Mouse (Mus musculus): ENCODE measurements around the gene Nanos2. TPM values are rescaled to one million over a fixed set of nuclear protein-coding genes. Genes with fewer than 3 reads are reported as not detected.

The Nanos2 gene
- total RNA-seq (2021) = not detected
- long read RNA-seq, experiment 1 = 0 reads
- long read RNA-seq, experiment 2 = 0 reads

- DNase-seq (ENCODE audit: low spot score in 2 of 2) = no peak
These were observed at the start of gene Nanos2 for GRCm38 (mm10) chr7:18987100-18987499. Gene Nanos2, plus strand, starts transcription at chr7:18987400.

DNA sequence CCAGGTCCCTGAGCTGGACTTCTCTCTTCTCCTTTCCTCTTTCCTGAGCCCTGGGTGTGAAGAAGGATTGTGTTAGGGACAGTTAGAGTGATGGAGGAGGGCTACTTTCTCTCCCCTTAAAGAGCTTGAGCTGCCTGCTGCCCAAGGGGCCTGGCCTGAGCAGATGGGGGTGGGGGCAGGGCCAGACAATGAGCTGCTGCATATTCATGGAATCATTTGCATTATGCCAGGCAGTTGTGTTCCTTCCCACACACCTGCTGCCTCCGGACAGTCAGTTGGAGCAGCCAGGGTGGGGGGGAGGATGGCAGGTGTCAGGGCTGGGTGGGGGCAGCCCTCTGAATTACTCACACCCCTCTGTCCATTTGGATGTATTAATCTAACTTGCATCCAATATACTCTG lies 44.8 kb upstream of the Nanos2 start:
- DNase-seq (ENCODE audit: low spot score in 2 of 2) = no peak

DNA sequence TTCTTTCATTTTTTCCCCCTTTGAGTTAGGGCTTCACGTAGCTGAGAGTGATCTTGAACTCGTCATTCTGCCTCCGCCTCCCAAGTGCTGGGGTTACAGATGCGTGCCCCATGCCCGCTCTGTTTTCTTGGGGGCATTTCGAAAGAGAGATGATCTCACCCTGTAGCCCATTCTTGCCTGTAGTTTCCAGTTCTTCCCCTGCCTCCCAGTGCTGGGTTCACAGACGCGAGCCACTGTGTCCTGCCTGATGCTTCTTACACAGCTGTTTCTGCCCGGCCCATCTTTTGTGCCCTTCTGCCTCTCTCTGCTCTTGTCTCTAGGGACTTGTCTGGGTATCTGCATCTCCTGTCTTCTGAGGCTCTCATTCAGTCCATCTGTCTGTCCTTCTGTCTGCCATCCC lies 44.4 kb upstream of the Nanos2 start:
- no peak for DNase-seq (ENCODE audit: low spot score in 2 of 2)

GRCm38 (mm10) chr7:18948151-18948550 lies 39.0 kb upstream of the Nanos2 start:
- no peak for DNase-seq (ENCODE audit: low spot score in 2 of 2)

- DNase-seq (ENCODE audit: low spot score in 2 of 2) = no peak
These were observed 37.2 kb upstream of the Nanos2 start for GRCm38 (mm10) chr7:18949781-18950522.

GRCm38 (mm10) chr7:18950523-18951315 lies 36.5 kb upstream of the Nanos2 start:
- DNase-seq (ENCODE audit: low spot score in 2 of 2) = no peak

DNA sequence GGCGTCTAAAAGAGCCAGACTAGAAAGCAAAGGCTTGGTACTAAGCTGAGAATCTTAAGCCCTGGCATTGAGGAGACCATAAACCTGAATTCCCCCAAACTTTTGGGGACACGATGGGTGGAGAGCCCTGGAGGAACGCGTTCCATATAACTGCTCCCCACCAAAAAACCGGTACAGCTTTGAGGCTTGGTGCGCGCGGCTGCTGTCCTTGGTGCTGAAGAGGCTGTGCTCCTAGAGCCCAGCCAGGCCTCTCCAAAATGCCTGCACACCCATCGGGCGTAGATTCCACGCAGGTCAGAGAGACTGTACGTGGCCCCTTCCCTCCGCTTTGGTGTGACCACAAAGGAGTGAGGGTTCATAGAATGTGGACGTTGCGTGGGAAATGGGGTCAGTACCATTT lies 35.8 kb upstream of the Nanos2 start:
- DNase-seq (ENCODE audit: low spot score in 2 of 2) = peak in 1 of 2 experiments; percentile 53

DNA sequence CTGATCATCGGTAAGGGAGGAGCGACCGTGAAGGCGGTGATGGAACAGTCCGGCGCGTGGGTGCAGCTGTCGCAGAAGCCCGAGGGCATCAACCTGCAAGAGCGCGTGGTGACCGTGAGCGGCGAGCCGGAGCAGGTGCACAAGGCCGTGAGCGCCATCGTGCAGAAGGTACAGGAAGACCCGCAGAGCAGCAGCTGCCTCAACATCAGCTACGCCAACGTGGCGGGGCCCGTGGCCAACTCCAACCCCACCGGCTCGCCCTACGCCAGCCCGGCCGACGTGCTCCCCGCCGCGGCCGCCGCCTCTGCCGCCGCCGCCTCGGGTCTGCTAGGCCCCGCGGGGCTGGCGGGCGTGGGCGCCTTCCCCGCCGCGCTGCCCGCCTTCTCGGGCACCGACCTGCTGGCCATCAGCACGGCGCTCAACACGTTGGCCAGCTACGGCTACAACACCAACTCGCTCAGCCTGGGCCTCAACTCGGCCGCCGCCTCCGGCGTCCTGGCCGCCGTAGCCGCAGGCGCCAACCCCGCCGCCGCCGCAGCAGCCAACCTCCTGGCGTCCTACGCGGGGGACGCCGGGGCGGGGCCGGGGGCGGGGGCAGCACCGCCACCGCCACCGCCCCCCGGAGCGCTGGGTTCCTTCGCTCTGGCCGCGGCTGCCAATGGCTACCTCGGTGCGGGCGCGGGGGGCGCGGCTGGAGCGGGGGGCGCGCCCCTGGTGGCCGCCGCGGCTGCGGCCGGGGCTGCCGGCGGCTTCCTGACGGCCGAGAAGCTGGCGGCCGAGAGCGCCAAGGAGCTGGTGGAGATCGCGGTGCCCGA lies 29.4 kb upstream of the Nanos2 start:
- DNase-seq (ENCODE audit: low spot score in 2 of 2) = peak; percentile 36 to 53

GRCm38 (mm10) chr7:18958384-18958766 lies 28.8 kb upstream of the Nanos2 start:
- DNase-seq (ENCODE audit: low spot score in 2 of 2) = no peak

DNA sequence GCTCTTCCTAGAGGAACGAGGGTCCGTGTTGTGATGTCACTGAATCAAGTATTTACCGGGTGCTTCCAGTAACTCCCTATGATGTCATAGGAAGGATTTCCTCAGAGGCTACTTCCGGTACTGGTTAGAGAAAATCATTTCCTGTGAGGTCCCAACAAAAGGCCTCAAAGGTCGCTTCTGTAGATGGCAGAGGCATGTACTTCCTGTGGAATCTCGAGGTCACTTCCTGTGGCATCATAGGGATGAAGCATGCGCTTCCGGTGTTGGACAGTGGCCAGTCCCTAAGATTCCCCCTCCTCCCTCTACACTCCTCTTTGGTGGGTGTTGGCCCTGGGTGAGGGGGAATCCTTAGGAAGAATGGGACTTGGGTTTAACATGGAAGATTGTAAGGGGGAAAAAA lies 27.8 kb upstream of the Nanos2 start:
- no peak for DNase-seq (ENCODE audit: low spot score in 2 of 2)

- DNase-seq (ENCODE audit: low spot score in 2 of 2) = no peak
These were observed 24.9 kb upstream of the Nanos2 start for GRCm38 (mm10) chr7:18962171-18962792.

DNA sequence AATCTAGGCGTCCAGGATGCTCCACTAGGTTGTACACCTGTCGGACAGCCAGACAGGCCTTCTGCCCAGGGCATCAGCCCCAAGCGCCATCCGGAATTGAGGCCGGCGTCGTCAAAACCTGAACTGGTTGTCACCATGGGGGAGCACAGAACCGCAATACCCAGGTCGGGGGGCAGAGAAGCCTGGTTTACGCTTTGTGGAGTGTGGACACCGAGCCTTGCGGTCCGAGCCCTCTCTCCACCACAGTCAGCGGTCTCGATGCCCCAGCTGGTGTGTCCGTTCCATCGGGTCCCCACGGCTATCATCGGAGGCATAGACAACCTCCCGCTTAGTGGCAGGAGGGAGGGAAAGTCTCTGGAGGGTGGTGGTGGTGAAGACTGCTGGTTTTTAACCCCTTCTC lies 24.4 kb upstream of the Nanos2 start:
- DNase-seq (ENCODE audit: low spot score in 2 of 2) = no peak

DNA sequence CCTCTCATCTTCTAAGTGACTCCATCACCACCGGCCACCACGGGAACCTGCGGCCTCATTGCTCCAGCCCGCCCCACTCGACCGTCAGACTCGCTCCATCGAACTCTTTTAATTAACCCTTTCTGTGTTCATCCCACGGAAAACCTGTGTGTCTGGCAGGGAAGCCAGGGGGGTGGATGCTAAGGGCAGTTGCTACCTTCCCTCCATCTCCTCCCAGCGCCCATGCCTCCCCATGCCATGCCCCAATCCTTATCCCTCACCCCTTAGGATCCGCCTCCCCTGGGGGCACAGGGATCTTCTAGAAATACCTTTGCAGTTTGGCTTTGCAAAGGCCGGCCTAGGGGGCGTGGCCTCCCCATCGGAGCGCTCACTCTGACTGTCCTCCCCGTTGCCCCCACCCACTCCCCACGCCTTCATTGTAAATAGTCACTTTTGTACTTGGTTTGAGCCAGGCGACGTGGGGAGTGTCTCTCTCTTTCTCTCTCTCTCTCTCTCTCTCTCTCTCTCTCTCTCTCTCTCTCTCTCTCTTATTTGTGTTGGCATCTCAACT lies 23.8 kb upstream of the Nanos2 start:
- no peak for DNase-seq (ENCODE audit: low spot score in 2 of 2)

DNA sequence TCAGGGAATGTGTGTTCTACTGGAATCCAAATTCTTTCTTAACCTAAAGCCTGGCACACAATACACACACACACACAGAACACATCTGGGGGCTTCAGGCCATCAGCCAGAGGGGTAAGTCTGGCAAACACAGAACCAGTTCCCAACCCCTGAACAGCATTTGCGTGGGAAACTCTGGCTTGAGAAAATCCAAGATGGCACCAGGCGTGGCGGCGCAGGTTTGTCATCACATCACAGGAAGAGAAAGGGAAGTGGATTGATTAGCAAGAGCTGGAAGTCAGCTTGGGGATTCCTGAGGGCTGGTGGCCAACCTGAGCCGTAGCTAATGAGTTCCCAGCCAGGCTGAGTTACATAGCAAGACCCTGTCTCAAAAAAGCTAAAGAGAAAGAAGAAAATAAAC lies 21.9 kb upstream of the Nanos2 start:
- DNase-seq (ENCODE audit: low spot score in 2 of 2) = no peak

DNA sequence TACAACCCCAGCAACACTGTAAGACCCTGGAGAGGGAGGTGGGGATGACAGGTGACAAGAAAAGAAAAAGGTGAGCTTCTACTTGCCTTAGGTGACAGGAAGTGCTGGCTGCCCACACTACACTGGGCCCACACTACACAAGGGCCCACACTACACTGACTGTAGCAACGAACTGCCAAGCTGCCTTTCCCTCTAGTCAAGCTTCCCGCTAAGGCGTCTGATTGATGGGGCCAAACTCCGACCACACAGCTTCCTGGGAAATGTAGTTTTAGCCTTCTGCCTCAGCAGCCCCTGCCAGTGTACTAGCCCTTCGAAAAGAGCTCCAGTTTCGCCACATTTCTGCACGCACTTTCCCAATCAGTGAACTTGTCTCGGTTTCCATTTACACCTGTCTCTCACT lies 19.6 kb upstream of the Nanos2 start:
- DNase-seq (ENCODE audit: low spot score in 2 of 2) = no peak

GRCm38 (mm10) chr7:18970956-18971355 lies 16.2 kb upstream of the Nanos2 start:
- DNase-seq (ENCODE audit: low spot score in 2 of 2) = no peak

- no peak for DNase-seq (ENCODE audit: low spot score in 2 of 2)
These were observed 8.8 kb upstream of the Nanos2 start for GRCm38 (mm10) chr7:18978381-18978780.

DNA sequence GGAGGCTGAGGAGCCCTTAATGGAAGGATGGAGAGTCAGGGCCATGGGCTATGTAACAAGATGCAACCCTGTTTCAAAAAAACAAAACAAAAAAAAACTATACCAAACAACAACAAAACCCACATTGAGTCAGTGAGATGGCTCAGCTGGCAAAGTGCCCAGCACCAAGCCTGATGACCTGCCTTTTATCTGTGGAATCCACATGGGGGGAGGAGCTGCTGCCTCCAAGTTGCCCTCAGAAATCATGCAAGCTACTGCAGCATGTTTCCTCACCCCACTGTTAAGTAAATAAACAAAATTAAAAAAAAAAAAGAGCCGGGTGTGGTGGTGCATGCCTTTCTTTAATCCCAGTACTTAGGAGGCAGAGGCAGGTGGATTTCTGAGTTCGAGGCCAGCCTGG lies 697 bp upstream of the Nanos2 start:
- DNase-seq (ENCODE audit: low spot score in 2 of 2) = no peak

- no peak for DNase-seq (ENCODE audit: low spot score in 2 of 2)
These were observed 547 bp downstream of the Nanos2 start for GRCm38 (mm10) chr7:18987747-18988146.

GRCm38 (mm10) chr7:18988780-18989179 lies 1.6 kb downstream of the Nanos2 start:
- DNase-seq (ENCODE audit: low spot score in 2 of 2) = no peak

DNA sequence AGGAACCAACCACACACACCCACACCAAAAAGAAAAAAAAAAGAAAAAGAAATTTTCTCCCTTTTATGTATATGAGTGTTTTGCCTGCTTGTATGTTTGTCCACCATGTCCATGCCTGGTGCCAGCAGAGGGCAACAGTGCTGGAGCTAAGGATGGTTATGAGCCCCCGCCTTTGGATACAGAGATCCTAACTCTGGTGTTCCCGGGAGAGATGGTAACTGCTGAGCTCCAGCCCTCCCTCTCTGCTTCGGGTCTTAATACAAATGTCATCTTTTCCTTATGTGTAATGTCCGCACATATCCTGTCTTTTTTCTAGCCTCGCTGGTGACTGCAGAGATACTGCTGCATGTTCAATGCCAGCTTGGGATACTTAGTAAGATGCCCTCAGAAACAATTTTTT lies 2.8 kb downstream of the Nanos2 start:
- DNase-seq (ENCODE audit: low spot score in 2 of 2) = no peak

Measured in gastrocnemius, postnatal 4 days (tissue).